Mouse (Mus musculus) adrenal gland, postnatal 36 days (tissue): ENCODE data around the gene Bub3. TPM values are rescaled to one million over a fixed set of nuclear protein-coding genes. Genes with fewer than 3 reads are reported as not detected.

Experiments used
- DNase-seq, 2 experiments: peaks; one replicate each; pipeline ENCODE4 v3.0.0; 2021; ENCODE audit warnings: mixed read lengths in 1 of 2
- long read RNA-seq, 2 experiments: library from polyadenylated mRNA; stranded (forward); transcript quantifications; one replicate each; pipeline ENCODE4 v2.0.0; 2021; ENCODE audit warnings: borderline sequencing depth in 2 of 2
- total RNA-seq, 2 experiments: library from RNA; stranded (reverse); gene quantifications; 2 replicates each; pipeline ENCODE4 v1.2.3; 2021

The Bub3 gene
- 10 to 100 TPM; 74.7 to 79.1 TPM for total RNA-seq
- long read RNA-seq, experiment 1, transcript Bub3-201 (8 exons, 2,218 nt): major isoform, 179 of 197 reads
- long read RNA-seq, experiment 1, partial matches to known transcripts: 8 of 197 reads
- long read RNA-seq, experiment 1, other reads (novel, unspliced or antisense): 10 of 197 reads
- long read RNA-seq, experiment 2, transcript Bub3-201 (8 exons, 2,218 nt): major isoform, 62 of 69 reads
- long read RNA-seq, experiment 2, partial matches to known transcripts: 3 of 69 reads
- long read RNA-seq, experiment 2, other reads (novel, unspliced or antisense): 4 of 69 reads

DNA sequence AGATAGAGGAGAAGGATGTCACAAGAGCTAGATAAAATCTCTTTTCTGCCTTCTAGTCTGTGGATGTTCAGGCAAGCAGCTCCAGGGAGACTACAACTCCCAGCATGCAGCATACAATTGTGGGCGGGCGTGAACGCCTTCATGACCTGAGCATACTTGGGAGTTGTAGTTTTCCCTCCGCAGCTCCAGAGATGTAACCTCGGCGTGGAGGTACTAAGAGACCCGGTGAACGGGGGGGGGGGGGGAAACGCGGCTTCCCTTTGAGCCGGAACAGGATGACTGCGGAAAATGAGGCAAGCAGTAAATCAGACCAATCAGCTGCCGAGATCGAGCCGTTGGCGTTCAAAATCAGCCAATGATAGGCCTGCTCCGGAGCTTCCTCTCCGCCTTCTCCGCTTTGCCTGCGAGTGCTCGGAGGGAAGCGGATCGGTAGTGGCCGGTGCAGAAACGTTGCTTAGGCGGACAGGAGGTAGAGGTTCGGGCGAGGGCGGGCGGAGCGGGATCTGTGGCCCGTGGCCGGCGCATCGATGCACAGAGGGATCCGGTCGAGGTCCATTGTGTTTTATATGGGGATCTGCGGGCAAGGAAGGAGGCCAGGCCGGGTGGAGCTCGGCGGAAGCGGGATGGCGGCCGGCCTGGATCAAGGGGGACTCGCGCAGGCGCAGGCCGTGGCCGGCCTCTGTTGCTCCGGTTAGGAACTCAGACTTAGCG is at the start of gene Bub3:
Gene Bub3, plus strand, starts transcription at position 237 of the 711 bp plus-strand sequence.
- peak; percentile 92 for DNase-seq

DNA sequence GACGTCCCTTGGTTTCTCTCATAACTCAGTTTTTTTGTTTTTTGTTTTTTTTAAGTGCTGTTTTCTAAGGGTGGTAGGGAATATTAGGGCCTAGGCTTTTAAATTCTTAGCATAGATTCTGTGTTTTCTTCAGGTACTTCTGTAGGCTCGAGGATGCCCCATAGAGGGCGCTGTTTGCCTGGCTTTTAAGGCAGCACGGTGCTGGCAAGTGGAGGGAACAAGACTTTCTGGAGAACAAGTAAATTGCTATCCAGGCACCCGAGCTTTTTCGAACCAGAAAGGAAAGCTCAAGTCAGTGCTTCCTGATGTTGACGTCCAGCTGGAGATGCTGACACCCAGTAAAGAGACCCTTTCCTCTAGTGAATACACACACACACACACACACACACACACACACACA is 20.0 kb upstream of the Bub3 start:
- DNase-seq: peak; percentile 90

DNA sequence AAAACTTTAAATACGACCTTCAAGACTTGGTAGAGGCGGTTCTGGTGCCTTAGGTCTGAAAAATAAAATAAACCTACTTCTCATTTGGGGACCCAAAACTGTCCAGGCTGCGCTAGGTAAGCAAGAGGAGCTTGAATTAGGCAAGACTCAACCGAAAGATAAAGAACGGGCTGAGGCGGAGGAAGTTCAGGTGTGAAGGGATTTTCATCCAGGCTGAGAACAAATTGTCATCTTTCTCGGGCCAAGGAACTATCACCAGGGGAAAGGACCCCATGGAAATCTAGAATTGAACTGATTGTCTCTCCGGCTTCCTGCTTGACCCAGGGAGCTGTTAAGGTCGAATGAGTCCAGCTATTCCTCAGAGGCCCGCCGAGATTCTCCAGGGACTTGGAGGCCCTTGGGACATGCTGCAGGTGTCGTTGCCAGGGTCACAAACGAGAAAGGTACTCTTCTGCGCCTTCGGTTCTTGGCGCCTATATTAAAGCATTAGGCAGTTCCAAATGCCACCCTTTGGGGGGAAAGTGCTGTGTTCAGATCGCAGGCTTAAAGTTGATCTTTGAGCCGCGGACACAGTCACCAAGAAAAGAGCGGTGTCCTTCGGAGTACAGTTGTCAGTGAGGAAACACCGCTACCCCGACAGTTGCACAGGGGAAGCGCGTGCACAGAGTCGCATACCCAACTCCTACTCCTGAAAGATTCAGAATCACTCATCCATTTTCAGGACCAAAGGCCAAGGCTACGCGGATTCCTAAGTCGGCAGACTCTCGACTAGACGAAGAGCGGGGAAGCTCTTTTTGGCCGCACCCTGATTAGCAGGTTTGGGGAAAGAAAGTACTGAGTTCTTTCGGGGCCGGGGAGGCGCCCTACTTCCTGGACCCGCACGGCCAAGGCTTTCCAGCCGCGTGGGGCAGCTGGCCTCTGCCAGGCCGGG is 18.6 kb upstream of the Bub3 start:
- DNase-seq: no peak

DNA sequence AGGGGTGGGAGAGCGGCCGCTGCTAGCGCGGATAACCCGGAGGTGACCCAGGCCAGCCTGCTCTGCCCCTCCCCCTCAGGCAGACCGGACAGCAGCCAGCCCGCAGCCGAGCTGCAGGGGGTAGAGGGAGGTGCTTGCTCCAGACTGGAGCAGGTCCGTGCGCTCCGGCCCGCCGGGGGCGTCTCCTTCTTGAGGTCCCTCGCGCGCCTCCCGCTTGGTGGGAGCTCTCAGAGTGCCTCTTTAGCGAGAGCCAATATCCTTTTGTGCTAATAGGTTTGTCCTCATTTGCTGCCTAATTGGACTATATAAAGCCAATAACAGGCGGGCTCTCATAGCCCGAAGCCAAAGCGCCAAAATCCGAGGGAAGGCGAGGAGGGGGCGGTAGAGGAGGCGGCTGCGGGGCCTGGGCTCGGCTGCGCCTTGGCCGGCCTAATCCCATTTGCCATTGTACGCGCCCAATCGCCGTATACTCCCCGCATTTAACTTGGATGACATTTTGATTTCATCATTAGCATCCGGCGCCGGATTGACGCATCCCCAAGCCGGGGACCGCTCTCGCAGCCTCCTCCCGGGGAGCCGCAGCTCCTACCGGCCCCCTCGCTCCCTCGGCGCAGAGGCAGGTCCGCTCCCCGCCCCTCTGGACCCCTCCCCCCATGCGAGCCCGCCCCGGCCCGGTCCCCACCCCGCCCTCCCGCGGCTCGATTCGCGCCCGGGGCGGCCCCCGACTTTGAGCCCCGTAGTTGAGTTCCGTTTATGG is 17.7 kb upstream of the Bub3 start, which contains the start of gene Hmx3:
Gene Hmx3, plus strand, starts transcription at position 753 of the 757 bp plus-strand sequence.
- DNase-seq: no peak

DNA sequence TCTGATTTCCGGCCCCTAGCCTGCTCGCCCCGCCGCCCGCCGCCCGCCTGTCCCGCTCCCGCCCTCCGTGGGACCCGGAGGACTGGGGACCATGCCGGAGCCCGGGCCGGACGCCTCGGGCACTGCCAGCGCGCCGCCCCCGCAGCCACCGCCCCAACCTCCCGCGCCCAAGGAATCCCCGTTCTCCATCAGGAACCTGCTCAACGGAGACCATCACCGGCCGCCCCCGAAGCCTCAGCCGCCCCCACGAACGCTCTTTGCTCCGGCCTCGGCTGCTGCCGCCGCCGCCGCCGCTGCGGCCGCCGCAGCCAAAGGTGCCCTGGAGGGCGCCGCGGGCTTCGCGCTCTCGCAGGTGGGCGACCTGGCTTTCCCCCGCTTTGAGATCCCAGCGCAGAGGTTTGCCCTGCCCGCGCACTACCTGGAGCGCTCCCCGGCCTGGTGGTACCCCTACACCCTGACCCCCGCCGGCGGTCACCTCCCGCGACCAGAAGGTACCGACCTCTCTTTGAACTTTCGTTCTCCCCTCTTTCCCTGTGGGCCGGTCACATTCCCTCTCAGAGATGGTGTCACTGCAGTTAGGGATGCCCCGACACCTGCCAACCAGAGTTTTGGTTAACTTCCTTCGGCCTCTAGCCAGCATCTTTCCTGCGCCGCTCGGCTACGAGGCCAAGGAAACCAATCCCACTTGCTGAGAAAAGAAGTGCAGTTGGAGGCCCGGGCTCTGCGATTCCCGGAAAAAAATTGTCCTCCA is 17.0 kb upstream of the Bub3 start:
- no peak for DNase-seq

DNA sequence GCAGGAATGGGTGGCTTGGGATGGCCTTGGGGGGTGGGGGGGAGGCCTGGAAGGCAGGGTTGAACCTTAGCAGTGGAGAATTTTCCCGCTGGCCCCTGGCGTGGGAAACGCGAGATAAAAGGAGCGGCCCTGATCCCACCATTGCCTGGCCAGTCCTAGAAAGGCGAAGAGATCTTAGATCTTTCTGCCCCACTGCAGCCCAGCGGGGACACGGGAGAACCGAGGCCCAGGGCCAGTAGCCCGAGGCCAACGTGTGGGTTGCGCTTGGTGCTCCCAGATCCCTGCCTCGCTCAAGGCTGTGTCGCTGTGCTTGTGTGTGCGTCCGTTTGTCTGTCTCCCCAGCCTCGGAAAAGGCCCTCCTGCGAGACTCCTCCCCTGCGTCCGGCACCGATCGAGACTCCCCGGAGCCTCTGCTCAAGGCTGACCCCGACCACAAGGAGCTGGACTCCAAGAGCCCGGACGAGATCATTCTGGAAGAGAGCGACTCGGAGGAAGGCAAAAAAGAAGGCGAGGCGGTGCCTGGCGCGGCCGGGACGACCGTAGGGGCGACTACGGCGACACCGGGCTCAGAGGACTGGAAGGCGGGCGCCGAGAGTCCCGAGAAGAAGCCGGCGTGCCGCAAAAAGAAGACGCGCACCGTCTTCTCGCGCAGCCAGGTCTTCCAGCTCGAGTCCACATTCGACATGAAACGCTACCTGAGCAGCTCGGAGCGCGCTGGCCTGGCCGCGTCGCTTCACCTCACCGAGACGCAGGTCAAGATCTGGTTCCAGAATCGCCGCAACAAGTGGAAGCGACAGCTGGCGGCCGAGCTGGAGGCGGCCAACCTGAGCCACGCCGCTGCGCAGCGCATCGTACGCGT is 16.2 kb upstream of the Bub3 start:
- peak in 1 of 2 experiments; percentile 13 for DNase-seq

DNA sequence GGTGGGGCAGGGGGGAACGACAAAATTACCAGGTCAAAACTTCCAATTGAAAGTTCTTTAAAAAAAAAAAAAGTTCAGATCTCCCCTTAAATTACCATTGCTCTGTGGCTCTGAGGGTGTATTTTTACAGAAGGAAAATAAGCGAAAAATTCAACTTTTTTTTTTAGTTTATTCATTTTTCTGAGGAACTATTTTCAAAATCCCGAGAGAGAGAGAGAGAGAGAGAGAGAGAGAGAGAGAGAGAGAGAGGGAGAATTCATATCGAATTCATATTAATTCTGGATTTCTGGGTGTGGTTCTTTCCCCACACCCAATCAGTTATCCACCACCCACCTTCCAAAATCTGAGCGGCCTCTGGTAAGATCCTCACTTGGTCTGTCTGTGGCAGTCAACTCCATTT is 15.2 kb upstream of the Bub3 start:
- no peak for DNase-seq

DNA sequence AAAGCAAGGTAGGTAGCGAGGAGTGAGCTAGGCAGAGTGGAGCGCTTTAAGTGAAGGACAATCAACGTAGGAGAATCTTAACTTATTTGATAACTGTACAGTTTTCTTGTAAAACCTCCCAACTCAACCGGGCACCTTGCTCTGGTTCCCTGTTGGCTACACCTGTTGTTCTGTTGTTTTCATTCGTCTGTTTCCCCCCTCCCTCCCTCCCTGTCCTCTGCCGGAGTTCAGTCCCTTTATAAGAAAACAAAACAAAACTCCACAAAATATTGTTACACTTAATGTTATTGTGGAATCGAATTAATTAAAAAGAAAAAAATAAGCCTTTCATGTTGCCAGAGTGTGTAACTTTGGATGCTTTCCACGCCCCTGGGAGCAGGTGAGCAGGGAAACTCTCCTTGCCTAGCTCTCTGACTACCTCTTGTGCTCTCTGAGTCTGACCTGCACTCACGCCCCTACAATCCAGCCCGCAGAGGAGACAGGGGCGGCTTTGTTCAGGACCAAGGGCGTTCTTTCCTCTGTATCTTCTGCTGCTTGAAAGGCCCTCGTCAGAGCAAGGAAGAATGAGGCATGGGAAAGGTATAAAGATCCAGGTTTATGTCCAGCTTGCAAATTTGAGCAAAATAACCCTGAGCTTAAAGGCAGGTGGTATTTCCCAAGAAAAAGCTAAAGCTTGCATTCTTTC is 14.2 kb upstream of the Bub3 start:
- DNase-seq: no peak

DNA sequence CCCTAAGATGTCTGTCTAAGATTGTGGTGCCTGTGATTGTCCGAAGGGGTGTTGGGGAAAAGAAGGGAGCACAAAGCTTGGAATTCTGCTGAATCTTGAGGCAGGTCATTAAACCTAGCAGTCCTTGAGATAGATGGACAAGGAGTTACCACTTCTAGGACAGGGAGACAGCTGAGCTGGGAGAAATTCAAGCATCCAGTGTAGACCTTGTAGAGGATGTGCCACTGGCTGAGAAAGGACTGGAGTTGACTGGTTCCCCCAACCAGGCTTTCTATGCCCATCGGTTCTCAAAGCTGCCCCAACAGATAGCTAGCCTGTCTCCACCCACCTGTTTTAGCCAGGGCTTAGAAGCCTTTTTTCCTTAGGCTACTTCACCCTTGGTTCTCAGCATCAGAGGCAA is 13.6 kb upstream of the Bub3 start:
- DNase-seq: no peak

DNA sequence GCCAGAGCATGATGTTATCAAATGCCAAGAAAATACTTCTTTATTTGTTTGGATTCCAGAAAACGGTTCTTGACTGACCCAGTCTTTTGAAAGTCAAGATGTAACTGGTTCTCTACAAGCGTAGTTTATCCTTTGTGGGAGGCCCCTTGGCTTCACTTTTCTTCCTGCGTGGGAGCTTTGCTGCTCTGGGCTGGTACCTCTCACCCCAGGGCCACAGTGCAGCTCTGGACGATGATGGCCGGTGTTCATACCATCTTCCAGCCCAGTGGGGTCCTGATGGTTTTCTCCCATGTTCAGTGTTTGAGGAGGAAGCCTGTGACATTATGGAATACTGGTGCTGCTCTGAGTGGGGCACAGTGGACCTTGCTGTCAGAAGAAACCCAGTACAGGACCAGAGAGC is 12.5 kb upstream of the Bub3 start:
- no peak for DNase-seq

DNA sequence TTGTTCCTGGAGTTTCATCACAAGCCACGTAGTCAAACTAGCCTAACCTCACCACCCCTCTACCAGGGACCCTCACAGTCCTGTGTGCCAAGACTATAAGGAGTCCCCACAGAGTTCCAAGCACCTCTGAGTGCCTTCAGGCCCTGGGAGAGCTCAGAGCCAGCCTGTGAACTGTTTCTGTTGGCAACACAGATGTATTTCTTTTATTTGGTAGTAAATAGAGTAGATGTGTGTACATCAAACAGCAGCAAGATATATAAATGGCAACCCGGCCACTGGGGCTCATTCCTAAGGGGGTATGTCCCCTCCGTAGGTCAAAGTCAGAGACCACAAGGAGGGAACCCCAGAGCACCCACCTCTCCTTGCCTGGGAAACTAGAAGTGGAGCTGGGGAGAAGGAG is 11.5 kb upstream of the Bub3 start, which contains the start of gene Hmx2:
Gene Hmx2, plus strand, starts transcription at position 301 of the 400 bp plus-strand sequence.
- no peak for DNase-seq

DNA sequence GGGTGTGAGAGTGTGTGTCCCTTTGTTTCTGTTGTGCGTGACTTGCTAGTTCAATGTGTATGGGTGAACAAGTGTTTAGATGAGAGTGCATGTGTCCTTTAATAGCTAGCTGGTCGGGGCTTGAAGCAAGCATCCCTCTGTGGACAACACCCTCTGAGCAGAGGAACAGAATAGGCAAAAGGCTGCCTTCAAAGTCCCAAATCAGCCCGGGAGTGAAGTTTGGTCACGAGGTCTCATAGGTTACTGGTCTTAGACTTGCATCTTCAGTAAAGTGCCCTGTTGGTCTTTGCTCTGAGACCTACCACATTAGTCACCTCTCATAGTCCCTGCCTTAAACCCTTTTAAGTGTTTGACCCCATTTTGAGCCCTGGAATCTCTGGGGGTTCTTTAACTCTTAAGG is 8.6 kb upstream of the Bub3 start:
- no peak for DNase-seq

DNA sequence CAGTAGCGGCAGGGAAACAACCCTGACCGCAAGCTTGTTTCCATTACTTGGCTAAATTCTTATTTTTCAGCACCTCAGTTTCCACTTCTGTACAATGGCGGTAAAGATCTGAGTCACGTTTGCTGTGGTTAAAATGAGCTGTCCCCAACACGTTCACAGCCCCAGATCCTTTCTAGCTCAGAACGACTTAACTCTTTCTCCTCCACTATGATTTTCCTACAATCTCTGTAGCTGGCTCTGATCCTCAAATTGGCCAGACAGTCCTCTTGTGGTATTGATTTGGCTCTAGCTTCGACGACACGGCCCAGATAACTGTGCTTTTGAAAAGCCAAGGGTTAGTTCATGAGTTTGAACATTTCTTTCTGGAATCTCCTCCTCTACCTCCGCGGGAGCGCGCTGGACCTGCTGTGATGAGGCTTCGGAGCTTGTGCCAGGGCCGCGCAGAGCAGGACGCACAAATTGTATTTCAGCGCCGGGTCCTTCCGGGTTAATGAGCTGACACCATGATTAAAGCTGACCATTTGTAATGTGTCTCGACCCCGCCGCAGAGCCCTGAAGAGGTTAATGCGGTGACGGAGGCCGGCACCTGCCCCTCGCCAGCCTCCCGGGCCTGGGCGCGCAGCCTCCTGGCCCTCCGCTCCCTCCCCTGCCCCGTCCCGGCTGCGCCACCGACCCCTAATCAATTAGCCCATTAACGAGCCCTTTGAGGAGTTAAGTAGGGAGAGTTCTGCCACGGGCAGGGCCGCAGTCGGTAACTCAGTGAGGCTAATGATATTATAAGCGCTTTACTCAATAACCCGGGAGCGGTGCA is 7.9 kb upstream of the Bub3 start:
- DNase-seq: no peak

DNA sequence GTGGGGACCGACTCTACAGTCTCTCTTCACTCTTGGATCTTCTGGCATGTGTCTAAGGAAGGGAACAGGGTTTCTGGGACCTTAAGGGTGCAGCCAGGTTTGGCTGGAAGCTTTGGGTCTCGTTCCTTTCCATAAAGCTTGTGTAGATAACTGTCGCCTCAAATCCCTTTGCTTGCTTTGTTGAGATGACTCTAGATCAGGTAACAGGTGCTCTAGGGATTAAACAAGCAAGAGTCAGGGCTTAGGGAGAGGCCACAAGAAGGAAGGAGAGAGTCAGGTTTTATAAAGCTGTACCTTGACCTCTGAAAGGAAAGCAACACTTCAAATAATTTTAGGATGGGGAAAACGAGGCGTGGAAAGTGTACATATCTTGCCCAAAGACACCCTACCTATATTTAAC is 7.2 kb upstream of the Bub3 start:
- DNase-seq: no peak

DNA sequence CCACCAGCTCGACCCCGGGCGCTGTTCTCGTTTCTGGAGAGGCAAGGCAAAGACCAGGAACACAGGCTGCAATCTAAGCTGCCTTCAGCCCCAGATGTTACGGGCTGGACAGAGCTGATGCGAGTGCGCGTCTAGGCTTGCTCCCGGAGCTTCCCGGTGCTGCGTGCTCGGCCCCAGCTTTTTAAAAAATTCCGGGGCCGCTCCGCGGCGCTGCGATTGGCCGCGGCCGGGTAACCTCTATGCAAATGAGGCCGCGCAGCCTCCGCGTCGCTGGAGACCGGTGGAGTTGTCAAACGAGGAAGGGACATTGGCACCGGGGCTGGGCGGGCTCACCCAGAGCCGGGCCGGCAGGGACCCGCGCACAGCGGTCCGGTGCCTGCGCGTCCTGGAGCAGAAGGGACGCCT is 6.2 kb upstream of the Bub3 start:
- DNase-seq: peak; percentile 49 to 57

DNA sequence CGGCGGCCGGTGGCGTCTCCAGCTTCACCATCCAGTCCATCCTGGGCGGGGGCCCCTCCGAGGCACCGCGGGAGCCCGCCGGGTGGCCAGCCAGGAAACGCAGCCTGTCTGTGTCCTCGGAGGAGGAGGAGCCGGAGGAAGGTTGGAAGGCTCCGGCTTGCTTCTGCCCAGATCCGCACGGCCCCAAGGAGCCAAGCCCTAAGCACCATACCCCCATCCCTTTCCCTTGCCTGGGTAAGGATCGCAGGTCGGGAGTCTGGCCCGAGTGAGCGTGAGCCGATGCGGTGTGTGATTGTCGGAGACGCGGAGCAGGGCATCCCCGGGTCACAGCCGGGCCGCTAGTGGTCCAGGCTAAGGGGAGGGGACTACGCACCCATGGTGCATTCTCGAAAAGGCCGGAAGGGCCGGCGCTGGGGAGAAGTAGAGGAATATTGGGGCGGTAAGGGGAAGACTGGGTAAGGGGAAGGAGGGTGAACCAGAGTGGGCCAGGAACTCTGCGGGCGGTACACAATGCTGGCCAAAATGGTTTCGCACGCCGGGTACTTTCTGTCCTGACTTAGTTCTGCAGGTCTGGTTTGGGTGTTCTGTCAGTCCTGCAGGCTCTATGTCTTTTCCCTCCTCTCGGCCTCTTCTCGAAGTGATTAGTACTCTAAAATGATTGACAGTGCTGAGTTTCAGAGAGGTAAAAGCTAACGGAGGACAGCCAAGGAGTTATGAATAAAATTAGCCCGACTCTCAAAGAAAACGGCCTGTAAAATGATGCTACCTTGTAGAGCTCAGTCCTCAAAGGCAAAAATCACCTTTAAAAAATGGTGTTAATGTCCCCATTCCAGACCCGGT is 5.5 kb upstream of the Bub3 start:
- DNase-seq: no peak

DNA sequence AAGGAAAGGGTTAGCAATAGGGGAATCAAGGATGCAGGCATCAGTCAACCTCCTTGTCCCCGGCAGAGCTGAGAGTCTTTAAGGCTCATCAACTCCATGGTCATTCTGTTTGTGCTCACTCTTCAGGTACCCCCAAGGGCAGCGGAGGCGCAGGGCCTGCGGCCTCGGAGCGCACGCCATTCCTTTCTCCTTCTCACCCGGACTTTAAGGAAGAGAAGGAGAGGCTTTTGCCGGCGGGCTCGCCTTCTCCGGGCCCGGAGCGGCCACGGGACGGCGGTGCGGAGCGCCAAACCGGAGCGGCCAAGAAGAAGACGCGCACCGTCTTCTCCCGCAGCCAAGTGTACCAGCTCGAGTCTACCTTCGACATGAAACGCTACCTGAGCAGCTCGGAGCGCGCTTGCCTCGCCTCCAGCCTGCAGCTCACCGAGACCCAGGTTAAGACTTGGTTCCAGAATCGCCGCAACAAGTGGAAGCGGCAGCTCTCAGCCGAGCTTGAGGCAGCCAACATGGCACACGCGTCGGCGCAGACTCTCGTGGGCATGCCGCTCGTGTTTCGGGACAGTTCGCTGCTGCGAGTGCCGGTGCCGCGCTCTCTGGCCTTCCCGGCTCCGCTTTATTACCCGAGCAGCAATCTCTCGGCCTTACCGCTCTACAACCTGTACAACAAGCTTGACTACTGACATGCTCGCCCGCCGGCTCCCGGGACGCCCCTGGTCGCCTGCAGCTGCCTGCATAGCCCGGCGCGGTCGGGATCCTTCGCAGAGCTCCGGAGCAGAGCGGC is 4.5 kb upstream of the Bub3 start:
- DNase-seq: peak in 1 of 2 experiments; percentile 19
